Mouse (Mus musculus): ENCODE results near the gene Pola2. TPM values are rescaled to one million over a fixed set of nuclear protein-coding genes. Genes with fewer than 3 reads are reported as not detected.

Pola2 gene
- total RNA-seq, 1 experiment from 2014 or later: 29.6 TPM

DNA sequence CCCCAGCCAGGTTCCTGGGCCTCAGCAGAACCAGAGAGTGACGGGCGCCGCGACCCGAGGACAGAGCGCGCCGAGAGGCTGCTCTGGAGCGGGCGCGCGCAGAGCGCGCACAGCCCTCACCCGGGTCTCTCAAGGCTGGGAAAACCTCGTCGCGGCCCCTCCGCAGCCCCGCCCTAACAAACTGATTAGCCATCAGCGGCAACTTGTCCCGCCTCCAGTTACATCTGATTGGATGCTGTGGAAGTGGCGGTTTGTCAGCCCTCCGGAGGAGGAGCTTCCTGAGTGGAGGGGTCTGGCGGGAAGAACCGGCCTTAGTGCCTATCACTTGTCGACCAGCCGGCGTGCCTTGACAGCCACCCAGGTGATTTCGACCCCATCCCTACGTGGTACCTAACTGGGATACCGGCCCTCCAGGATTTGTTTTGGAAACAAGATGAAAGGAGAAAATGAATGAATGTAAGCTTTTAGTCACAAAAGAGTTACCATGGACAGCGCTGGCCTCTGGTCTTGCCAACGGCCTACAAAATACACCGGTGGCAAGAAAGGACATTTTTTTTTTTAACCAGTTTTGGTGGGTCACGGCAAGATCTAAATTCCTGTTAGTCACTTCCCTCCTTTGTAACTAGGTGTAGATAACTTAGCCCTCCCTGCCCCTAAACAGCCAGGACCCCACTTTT lies 69.9 kb downstream of the Pola2 start, which contains the start of gene Tigd3:
Gene Tigd3, minus strand, starts transcription at position 148 of the 677 bp plus-strand sequence.
- DNase-seq: peak; percentile 92

DNA sequence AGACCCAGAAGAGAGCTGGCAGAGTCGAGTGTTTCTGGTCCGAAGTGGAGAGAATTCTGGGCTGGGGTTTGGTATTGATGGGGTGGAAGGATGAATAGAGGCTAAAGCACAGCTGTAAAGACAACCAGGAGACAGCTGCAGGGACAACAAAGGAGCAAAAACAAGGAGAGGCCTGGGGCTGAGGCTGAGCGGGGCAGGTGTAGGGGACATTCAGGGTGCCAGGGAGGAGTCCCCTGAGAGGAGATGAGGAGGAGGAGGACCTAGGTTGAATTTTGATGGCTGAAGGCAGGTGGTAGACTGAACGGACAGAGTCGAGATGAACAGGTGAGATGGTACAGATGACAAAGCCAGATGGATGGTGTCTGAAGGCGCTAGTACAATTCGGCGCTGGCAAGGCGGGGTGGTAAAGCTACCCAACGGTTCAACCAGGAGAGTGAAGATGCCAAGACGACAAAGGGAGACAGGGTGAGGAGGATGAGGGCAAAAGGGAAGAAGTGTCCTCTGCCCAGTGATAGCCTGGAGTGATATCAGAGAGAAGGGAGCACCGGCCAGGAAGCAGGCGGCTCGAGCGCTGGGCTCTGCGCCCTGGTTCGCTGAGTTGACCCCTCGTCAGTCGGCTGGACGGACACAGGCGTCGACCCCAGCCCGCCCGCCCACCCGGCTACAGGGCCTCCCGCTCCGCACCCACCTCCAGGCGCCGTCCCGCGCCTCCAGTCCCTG lies 70.6 kb downstream of the Pola2 start:
- DNase-seq: no peak

DNA sequence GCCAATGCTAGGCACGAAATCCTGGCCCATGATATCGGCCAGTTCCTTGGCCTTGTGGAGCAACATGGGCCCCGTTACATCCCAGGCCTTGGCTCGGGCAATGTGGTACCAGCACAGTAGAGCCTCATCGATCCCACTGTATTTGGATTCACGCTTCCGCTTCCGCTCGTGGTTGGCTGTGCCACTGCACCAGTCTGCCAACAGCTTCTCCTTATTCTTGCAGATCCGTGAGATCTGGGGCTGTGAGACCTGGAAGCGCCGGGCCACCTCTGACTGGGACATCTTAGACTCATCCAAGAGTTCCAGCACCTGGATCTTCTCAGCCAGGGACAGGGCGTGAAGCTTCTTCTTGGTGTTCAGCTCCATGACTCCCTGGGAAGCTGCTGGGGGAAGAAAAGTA lies 71.3 kb downstream of the Pola2 start:
- DNase-seq: no peak

DNA sequence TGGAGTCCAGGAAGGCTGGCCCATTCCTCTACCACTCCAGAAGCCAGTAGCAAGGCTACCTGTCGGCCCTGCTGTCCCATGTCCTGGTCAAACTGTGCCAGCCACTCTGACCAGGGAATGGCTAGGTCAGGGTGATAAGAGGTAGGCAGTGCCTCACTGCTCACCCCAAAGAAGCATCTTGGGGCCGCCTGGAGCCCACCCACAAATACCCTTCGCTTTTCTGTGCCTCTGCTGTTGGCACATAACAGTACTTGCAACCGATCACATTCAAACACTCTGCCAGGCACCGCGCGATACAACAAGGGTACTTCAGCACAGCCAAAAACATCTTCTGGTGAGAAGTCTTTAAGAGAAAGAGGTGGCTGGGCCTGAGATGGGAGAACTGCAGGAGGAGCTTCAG lies 71.7 kb downstream of the Pola2 start:
- DNase-seq: no peak

DNA sequence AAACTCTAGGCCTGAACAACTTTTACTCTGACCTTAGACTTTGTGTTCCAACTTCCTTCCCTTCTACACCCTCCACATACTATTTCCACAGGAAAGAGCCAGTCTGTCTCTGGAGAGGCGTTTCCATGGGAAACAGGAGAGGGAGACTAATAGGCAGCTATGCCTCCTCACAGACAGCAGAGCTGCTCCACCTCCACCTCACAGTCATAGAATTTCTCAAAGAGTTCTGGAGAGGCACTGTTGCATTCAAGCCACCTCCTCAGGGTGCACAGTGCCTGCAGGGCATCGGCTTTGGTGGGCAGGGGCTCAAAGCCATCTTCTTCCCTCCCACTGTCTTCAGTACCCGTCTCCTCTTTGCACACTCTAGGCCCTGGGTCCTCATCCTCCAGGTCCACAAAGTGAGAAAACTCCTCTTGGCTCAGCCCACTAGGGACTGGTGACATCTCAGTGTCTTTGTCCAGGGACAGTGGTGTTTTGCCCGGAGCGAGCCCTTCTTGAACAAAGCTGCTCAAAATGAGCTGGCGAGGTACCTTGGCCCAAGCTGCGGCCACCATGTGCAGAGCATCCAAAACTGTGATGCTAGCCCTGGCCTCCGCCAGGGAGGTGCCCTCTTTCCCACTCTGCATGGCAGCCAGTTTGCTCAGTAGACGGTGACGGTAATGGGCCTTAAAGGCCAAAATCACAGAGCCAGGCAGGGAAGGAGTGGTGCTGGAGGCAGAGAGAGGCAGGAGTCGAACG lies 72.3 kb downstream of the Pola2 start:
- DNase-seq: no peak

Other genes with a start within 250 kb of the Pola2 start
- gene Ehbp1l1, start 237.9 kb downstream of the Pola2 start, total RNA-seq (2021): 35.7 and 40.9 TPM in 2 replicates
- 44.8 and 59.4 TPM in 2 replicates for gene Fam89b, start 234.5 kb downstream of the Pola2 start, total RNA-seq (2021)
- 275 and 334 TPM in 2 replicates for gene Ltbp3, start 223.3 kb downstream of the Pola2 start, total RNA-seq (2021)
- gene Scyl1, start 192.8 kb downstream of the Pola2 start, total RNA-seq (2021): 104 and 120 TPM in 2 replicates
- gene Frmd8, start 88.9 kb downstream of the Pola2 start, total RNA-seq (2021): 40.4 and 63.3 TPM in 2 replicates
- gene Slc25a45, start 86.4 kb downstream of the Pola2 start, total RNA-seq (2021): 39.1 and 39.7 TPM in 2 replicates
- 1.3 and 2.0 TPM in 2 replicates for gene Tigd3, start 70.1 kb downstream of the Pola2 start, total RNA-seq (2021)
- 88.9 and 103 TPM in 2 replicates for gene Dpf2, start 51.2 kb downstream of the Pola2 start, total RNA-seq (2021)
- 6.2 and 8.5 TPM in 2 replicates for gene Cdc42ep2, start 39.4 kb downstream of the Pola2 start, total RNA-seq (2021)
- gene Slc22a20, start 21.9 kb upstream of the Pola2 start, total RNA-seq (2021): not detected in 2 replicates
- gene Capn1, start 51.7 kb upstream of the Pola2 start, total RNA-seq (2021): 28.0 and 40.2 TPM in 2 replicates
- gene Syvn1, start 82.4 kb upstream of the Pola2 start, total RNA-seq (2021): 59.7 and 65.6 TPM in 2 replicates
- 65.2 and 65.7 TPM in 2 replicates for gene Mrpl49, start 93.6 kb upstream of the Pola2 start, total RNA-seq (2021)
- 891 and 1,016 TPM in 2 replicates for gene Fau, start 93.6 kb upstream of the Pola2 start, total RNA-seq (2021)
- gene Znhit2, start 97.0 kb upstream of the Pola2 start, total RNA-seq (2021): 34.6 TPM in 2 replicates
- gene Tm7sf2, start 104.2 kb upstream of the Pola2 start, total RNA-seq (2021): 59.9 and 66.0 TPM in 2 replicates
- 68.8 and 80.9 TPM in 2 replicates for gene Vps51, start 113.0 kb upstream of the Pola2 start, total RNA-seq (2021)
- 0.85 TPM in 1 of 2 replicates, not detected in the other for gene Tmem262, start 115.8 kb upstream of the Pola2 start, total RNA-seq (2021)
- not detected in 2 replicates for gene Gm28374, start 118.1 kb upstream of the Pola2 start, total RNA-seq (2021)
- gene Zfpl1, start 120.8 kb upstream of the Pola2 start, total RNA-seq (2021): 41.9 and 43.0 TPM in 2 replicates
- 3.0 and 4.1 TPM in 2 replicates for gene Cdca5, start 120.8 kb upstream of the Pola2 start, total RNA-seq (2021)
- not detected in 2 replicates for gene AC131692.1, start 130.2 kb upstream of the Pola2 start, total RNA-seq (2021)
- gene Naaladl1, start 141.6 kb upstream of the Pola2 start, total RNA-seq (2021): 0.24 and 0.38 TPM in 2 replicates
- gene Sac3d1, start 154.4 kb upstream of the Pola2 start, total RNA-seq (2021): 15.1 and 19.5 TPM in 2 replicates
- gene Snx15, start 164.1 kb upstream of the Pola2 start, total RNA-seq (2021): 23.5 and 26.9 TPM in 2 replicates
- gene Batf2, start 176.8 kb upstream of the Pola2 start, total RNA-seq (2021): 1.00 and 2.1 TPM in 2 replicates
- gene Arl2, start 177.3 kb upstream of the Pola2 start, total RNA-seq (2021): 74.5 and 74.7 TPM in 2 replicates
- gene Majin, start 220.2 kb upstream of the Pola2 start, total RNA-seq (2021): 0.76 and 2.9 TPM in 2 replicates